ENCODE assay signal across 11 mouse cellular contexts in the genomic region with DNA sequence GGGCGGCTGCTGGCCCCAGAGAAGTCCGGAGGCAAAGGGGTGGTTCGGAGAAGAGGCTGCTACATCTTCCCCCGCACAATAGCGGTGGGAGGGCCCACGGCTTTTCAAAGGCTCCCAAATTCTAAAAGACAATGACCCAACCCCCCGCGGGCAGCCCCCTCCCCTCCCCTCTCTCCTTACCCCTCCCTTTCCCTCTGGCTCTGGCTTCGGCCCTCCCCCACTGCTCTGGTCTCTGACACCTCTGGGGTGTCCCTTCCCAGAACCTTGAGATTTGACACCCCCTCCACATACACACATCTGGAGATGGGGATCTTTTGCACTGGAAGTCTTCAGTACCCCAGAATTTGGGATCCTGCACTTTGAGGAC. TPM values are rescaled to one million over a fixed set of nuclear protein-coding genes. Genes with fewer than 3 reads are reported as not detected.
DNase-seq lines count a peak whose midpoint lies in the region; ATAC-seq lines count a peak whose summit lies in the region.
"Had no signal": no experiment of that assay in that cellular context is flagged by ENCODE, and none has a peak within 500 bp of the region (broad histone marks: within the 10 kb centered on the region; RNA-seq: fewer than 3 reads in every experiment).

Gene Lin28a, minus strand, starts transcription at position 63 of the 367 bp plus-strand sequence.

- no peaks in the 10 kb centered on the region for H3K9me3 ChIP-seq in kidney, embryonic 14.5 days (ENCODE audit: control insufficient read depth, low read length)
- H3K9me3 ChIP-seq in embryonic facial prominence, embryonic 13.5 days: no peaks in the 10 kb centered on the region
- no peaks in the 10 kb centered on the region for H3K9me3 ChIP-seq in limb, embryonic 10.5 days (replicated peaks)
- H3K9me3 ChIP-seq in neural tube, embryonic 12.5 days: no peaks in the 10 kb centered on the region

- peaks cover 30% of the 10 kb centered on the region for H3K4me1 ChIP-seq in kidney, embryonic 14.5 days (ENCODE audit: control insufficient read depth, insufficient read depth, low read length)
- H3K4me1 ChIP-seq in embryonic facial prominence, embryonic 13.5 days: peaks cover 24% of the 10 kb centered on the region
- peaks cover 57% of the 10 kb centered on the region for H3K4me1 ChIP-seq in limb, embryonic 10.5 days
- H3K4me1 ChIP-seq in neural tube, embryonic 12.5 days: peaks cover 47% of the 10 kb centered on the region

- H3K4me2 ChIP-seq in kidney, embryonic 14.5 days (replicated peaks; ENCODE audit: low read depth, low read length): peak within 1 kb of the TSS; percentile 47
- H3K4me2 ChIP-seq in embryonic facial prominence, embryonic 13.5 days: peak within 1 kb of the TSS; percentile 57
- peak within 1 kb of the TSS; percentile 70 for H3K4me2 ChIP-seq in neural tube, embryonic 12.5 days (replicated peaks)

- peak within 1 kb of the TSS; percentile 22 for H3K4me3 ChIP-seq in kidney, embryonic 14.5 days (ENCODE audit: low read length)
- H3K4me3 ChIP-seq in embryonic facial prominence, embryonic 13.5 days: peak within 1 kb of the TSS; percentile 29
- H3K4me3 ChIP-seq in limb, embryonic 10.5 days: peak within 1 kb of the TSS; percentile 58
- peak within 1 kb of the TSS; percentile 31 for H3K4me3 ChIP-seq in neural tube, embryonic 12.5 days
- H3K4me3 ChIP-seq: myocyte had no signal

- H3K27me3 ChIP-seq in kidney, embryonic 14.5 days (ENCODE audit: control insufficient read depth, insufficient read depth, low read length): peaks cover 21% of the 10 kb centered on the region
- peaks cover 51% of the 10 kb centered on the region for H3K27me3 ChIP-seq in embryonic facial prominence, embryonic 13.5 days
- H3K27me3 ChIP-seq in limb, embryonic 10.5 days (ENCODE audit: low read depth, poor library complexity, severe bottlenecking): no peaks in the 10 kb centered on the region
- H3K27me3 ChIP-seq in neural tube, embryonic 12.5 days (replicated peaks): peaks cover 8% of the 10 kb centered on the region; the same call in 1 of the 2 replicates

- no peak within 1 kb of the TSS for H3K27ac ChIP-seq in kidney, embryonic 14.5 days (ENCODE audit: low read depth, low read length)
- H3K27ac ChIP-seq in embryonic facial prominence, embryonic 13.5 days: no peak within 1 kb of the TSS
- H3K27ac ChIP-seq in limb, embryonic 10.5 days: peak within 1 kb of the TSS; percentile 86
- no peak within 1 kb of the TSS for H3K27ac ChIP-seq in neural tube, embryonic 12.5 days

- 0% methylated on average over 9 of the region's 9 CpGs for WGBS in kidney, embryonic 14.5 days
- 5% methylated on average over 9 of the region's 9 CpGs for WGBS in embryonic facial prominence, embryonic 13.5 days
- WGBS in limb, embryonic 10.5 days: 1% methylated on average over 9 of the region's 9 CpGs
- 1% methylated on average over 9 of the region's 9 CpGs for WGBS in neural tube, embryonic 12.5 days

- no peak for DNase-seq in kidney, postnatal 36 days
- peak; percentile 67 for DNase-seq in limb, embryonic 10.5 days (ENCODE audit: low spot score)
- DNase-seq in c-Kit-positive CD71-positive TER-119-positive erythroid progenitor cells, embryonic 14.5 days (ENCODE audit: low spot score): no peak
- DNase-seq in adrenal gland, adult 8-10 months: no peak
- no peak for DNase-seq in adrenal gland, postnatal 14 days
- DNase-seq: kidney, adult 8-10 months had no signal

- ATAC-seq in kidney, embryonic 14.5 days (ENCODE audit: low FRiP score, low TSS enrichment): no peak
- ATAC-seq in embryonic facial prominence, embryonic 13.5 days (ENCODE audit: insufficient number of reproducible peaks, insufficient read depth, low FRiP score, low TSS enrichment, low read depth): no peak
- ATAC-seq in neural tube, embryonic 12.5 days (ENCODE audit: low FRiP score, low read depth): 0 out of 2 replicates have a peak, but pooled peaks have one; percentile 49

- H3K9ac ChIP-seq in kidney, embryonic 14.5 days (ENCODE audit: low read depth, low read length): no peak within 1 kb of the TSS
- no peak within 1 kb of the TSS for H3K9ac ChIP-seq in embryonic facial prominence, embryonic 13.5 days
- H3K9ac ChIP-seq in neural tube, embryonic 12.5 days: peak within 1 kb of the TSS; percentile 38

- H3K36me3 ChIP-seq in kidney, embryonic 14.5 days (ENCODE audit: control insufficient read depth, insufficient read depth, low read length): no peaks in the 10 kb centered on the region
- H3K36me3 ChIP-seq in embryonic facial prominence, embryonic 13.5 days: no peaks in the 10 kb centered on the region
- H3K36me3 ChIP-seq in limb, embryonic 10.5 days: 0 out of 2 replicates have a peak, but pooled peaks cover 3% of the 10 kb centered on the region
- H3K36me3 ChIP-seq in neural tube, embryonic 12.5 days: no peaks in the 10 kb centered on the region
- H3K36me3 ChIP-seq: G1E had no signal

RNA-seq across cellular contexts. Expression of gene Lin28a, which starts in this region (rescaled TPM):
- polyA plus RNA-seq in kidney, embryonic 14.5 days (2014; fragmentation: Nextera tagmentation; extraction: Ambion mirVana): not detected in 2 replicates
- not detected in 2 replicates for polyA plus RNA-seq in embryonic facial prominence, embryonic 13.5 days (2015; fragmentation: Nextera tagmentation; extraction: Ambion mirVana)
- polyA plus RNA-seq in limb, embryonic 10.5 days (2016; fragmentation: Nextera tagmentation; extraction: Ambion mirVana): 16.7 and 46.5 TPM in 2 replicates
- 0.84 and 1.9 TPM in 2 replicates for polyA plus RNA-seq in neural tube, embryonic 12.5 days (2016; fragmentation: Nextera tagmentation; extraction: Ambion mirVana)
- not detected for total RNA-seq in adrenal gland, adult 8-10 months (2022)
- total RNA-seq in adrenal gland, postnatal 14 days (2021): not detected in 2 replicates
- polyA plus RNA-seq: G1E had no signal
